Mouse (Mus musculus) ES-Bruce4 (cell line): ENCODE data around the gene Cabin1. TPM values are rescaled to one million over a fixed set of nuclear protein-coding genes. Genes with fewer than 3 reads are reported as not detected.
A peak's percentile ranks its signal among the peaks of the same experiment; 100 is the strongest.

Experiments used
- H3K27ac ChIP-seq: 2 replicates; pipeline ENCODE4 v1.5.1; 2012; ENCODE audit warnings: low read length, inconsistent platforms; ENCODE audit not compliant: insufficient read depth
- H3K27me3 ChIP-seq: 2 replicates; pipeline ENCODE4 v1.6.1; 2012; ENCODE audit warnings: mild to moderate bottlenecking, low read length, inconsistent platforms; ENCODE audit not compliant: control insufficient read depth, poor library complexity, insufficient read depth, severe bottlenecking
- H3K36me3 ChIP-seq: 2 replicates; pipeline ENCODE4 v1.6.1; 2012; ENCODE audit warnings: inconsistent platforms, mild to moderate bottlenecking, low read length, moderate library complexity; ENCODE audit not compliant: control insufficient read depth, poor library complexity, insufficient read depth, severe bottlenecking
- H3K4me1 ChIP-seq: one replicate; pipeline ENCODE4 v1.8.1; 2011; ENCODE audit warnings: low read length; ENCODE audit not compliant: control insufficient read depth, insufficient read depth
- H3K4me3 ChIP-seq: 2 replicates; pipeline ENCODE4 v1.5.1; 2011; ENCODE audit warnings: low read depth, mild to moderate bottlenecking, low read length
- H3K9ac ChIP-seq: 2 replicates; pipeline ENCODE4 v1.6.1; 2012; ENCODE audit warnings: low read depth, mild to moderate bottlenecking, inconsistent platforms; ENCODE audit not compliant: poor library complexity, severe bottlenecking
- H3K9me3 ChIP-seq: replicated peaks from 2 replicates; pipeline ENCODE4 v1.6.1; 2012; ENCODE audit warnings: mild to moderate bottlenecking, low read length, inconsistent platforms; ENCODE audit not compliant: control insufficient read depth, poor library complexity, insufficient read depth, severe bottlenecking
- CTCF ChIP-seq: IDR thresholded peaks from one replicate; pipeline ENCODE4 v1.8.1; 2011; ENCODE audit warnings: low read depth, low read length
- EP300 ChIP-seq: IDR thresholded peaks from 2 replicates; pipeline ENCODE4 v1.6.1; 2011; ENCODE audit warnings: low read depth, low read length; ENCODE audit not compliant: insufficient read depth
- POLR2A ChIP-seq: IDR thresholded peaks from one replicate; pipeline ENCODE4 v1.8.1; 2011; ENCODE audit warnings: low read length; ENCODE audit not compliant: insufficient read depth
- polyA plus RNA-seq: library from polyadenylated mRNA; stranded (reverse); fragments of >200 nt; gene quantifications from 2 replicates; pipeline ENCODE4 v1.2.4, GENCODE M21; 2011; ENCODE audit warnings: low read depth; ENCODE audit not compliant: missing spikeins, insufficient read depth, insufficient read length

Gene Cabin1
- polyA plus RNA-seq, 1 experiment = 41.5 TPM

DNA sequence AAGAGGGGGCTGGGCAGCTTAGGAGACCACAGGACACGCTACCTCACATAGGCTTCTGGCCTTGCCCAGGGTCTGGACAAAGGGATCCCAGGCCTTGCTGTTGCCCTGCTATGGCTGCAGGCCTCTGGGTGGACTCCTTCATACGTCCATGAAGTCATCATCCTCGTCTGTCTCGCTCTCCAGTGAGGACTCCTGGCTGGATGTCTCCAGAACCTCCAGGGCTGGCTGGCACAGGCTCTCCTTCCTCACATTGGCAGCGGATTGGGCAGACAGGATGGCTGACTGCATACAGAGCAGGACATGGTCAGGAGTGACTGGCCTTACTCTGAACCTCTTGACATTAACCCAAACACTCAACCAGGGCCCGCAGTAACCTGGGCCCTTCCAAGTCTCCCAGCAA lies 117.7 kb downstream of the Cabin1 start:
- no peaks in the 10 kb centered on the region for H3K27me3 ChIP-seq
- peaks cover 36% of the 10 kb centered on the region for H3K4me1 ChIP-seq
- H3K9me3 ChIP-seq = no peaks in the 10 kb centered on the region
- no peak overlapping the region for H3K9ac ChIP-seq
- TF ChIP-seq CTCF = no peak
- TF ChIP-seq EP300 = no peak
- TF ChIP-seq POLR2A = no peak
- no peak overlapping the region for H3K4me3 ChIP-seq
- H3K36me3 ChIP-seq = no peaks in the 10 kb centered on the region
- H3K27ac ChIP-seq = no peak overlapping the region

DNA sequence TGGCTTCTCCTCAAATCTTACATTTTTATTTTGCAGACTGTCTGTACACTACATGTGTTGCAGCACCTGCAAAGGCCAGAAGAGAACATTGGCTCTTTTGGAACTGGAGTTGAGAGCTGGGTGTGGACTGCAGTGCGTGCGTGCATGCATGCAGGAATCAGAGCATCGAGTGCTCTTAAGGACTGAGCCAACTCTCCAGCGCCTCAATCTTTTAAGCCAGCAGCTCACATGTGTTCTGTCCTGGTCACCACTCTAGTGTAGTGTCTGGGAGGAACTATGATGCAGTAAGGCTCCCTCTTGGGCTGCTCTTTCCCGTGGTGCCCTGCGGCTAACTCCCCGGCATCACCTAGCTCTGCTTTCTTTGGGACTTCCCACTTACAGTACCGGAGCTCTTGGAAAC lies 118.5 kb downstream of the Cabin1 start:
- Histone ChIP-seq H3K27ac (no peak overlapping the region), H3K36me3 (no peaks in the 10 kb centered on the region), H3K4me3 (no peak overlapping the region), H3K9ac (no peak overlapping the region), H3K9me3 (no peaks in the 10 kb centered on the region), H3K27me3 (no peaks in the 10 kb centered on the region), H3K4me1 (peaks cover 32% of the 10 kb centered on the region)
- TF ChIP-seq POLR2A (no peak), CTCF (no peak), EP300 (no peak)

- Histone ChIP-seq H3K9me3 (no peaks in the 10 kb centered on the region), H3K27me3 (no peaks in the 10 kb centered on the region), H3K36me3 (no peaks in the 10 kb centered on the region), H3K9ac (peak within 1 kb of the TSS; percentile 39), H3K27ac (peak within 1 kb of the TSS; percentile 55), H3K4me1 (peaks cover 27% of the 10 kb centered on the region), H3K4me3 (peak within 1 kb of the TSS; percentile 70)
- TF ChIP-seq POLR2A (peak; percentile 49), CTCF (no peak), EP300 (0 out of 2 replicates have a peak, but pooled peaks have one; percentile 74)
Measured at GRCm38 (mm10) chr10:75643741-75644343, 120.3 kb downstream of the Cabin1 start, which contains the start of gene Susd2. Gene Susd2 (minus strand): TSS chr10:75644008.

GRCm38 (mm10) chr10:75642891-75643290 lies 121.2 kb downstream of the Cabin1 start:
- Histone ChIP-seq H3K27ac (peak overlapping the region; percentile 55; the same call in 1 of the 2 replicates), H3K9me3 (no peaks in the 10 kb centered on the region), H3K9ac (peak overlapping the region; percentile 39), H3K36me3 (no peaks in the 10 kb centered on the region), H3K4me1 (peaks cover 18% of the 10 kb centered on the region), H3K4me3 (peak overlapping the region; percentile 61), H3K27me3 (no peaks in the 10 kb centered on the region)
- no peak for TF ChIP-seq CTCF

GRCm38 (mm10) chr10:75642436-75642835 lies 121.7 kb downstream of the Cabin1 start:
- no peak overlapping the region for H3K9ac ChIP-seq
- TF ChIP-seq CTCF = no peak
- TF ChIP-seq EP300 = no peak
- no peak for TF ChIP-seq POLR2A
- no peak overlapping the region for H3K27ac ChIP-seq
- no peaks in the 10 kb centered on the region for H3K27me3 ChIP-seq
- H3K4me1 ChIP-seq = peaks cover 15% of the 10 kb centered on the region
- no peaks in the 10 kb centered on the region for H3K36me3 ChIP-seq
- H3K4me3 ChIP-seq = peak overlapping the region; percentile 5; the same call in 1 of the 2 replicates
- no peaks in the 10 kb centered on the region for H3K9me3 ChIP-seq

DNA sequence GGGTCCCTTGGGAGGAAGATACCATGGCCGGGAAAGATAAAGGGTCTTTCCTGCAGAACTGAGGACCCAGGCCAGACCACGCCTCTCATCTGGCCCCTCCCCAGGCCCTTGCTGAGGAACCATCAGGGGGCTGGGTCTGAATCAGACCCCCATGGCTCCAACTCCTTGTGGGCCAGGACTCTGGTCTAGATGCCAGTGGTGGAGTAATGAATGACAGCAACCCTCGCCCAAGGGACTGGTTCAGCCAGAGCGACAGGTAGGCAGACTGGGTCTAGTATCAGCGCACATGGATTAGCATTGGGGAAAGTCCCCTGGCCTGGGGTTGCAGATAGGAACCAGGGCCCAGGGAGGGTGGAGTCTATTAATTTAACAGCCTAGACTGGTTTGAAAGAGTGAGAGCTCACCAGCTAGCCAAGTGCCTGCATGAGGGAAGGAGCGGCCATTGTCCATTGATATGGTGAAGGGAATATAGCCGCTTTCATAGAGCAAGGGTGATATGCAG lies 122.4 kb downstream of the Cabin1 start:
- H3K27me3 ChIP-seq = no peaks in the 10 kb centered on the region
- H3K27ac ChIP-seq = no peak overlapping the region
- H3K9ac ChIP-seq = no peak overlapping the region
- TF ChIP-seq CTCF = no peak
- TF ChIP-seq POLR2A = no peak
- TF ChIP-seq EP300 = no peak
- no peaks in the 10 kb centered on the region for H3K9me3 ChIP-seq
- H3K36me3 ChIP-seq = no peaks in the 10 kb centered on the region
- peaks cover 16% of the 10 kb centered on the region for H3K4me1 ChIP-seq
- no peak overlapping the region for H3K4me3 ChIP-seq
